Mouse (Mus musculus) lung, postnatal 0 days (tissue): ENCODE data around the gene Hrc.

Source experiments
- CTCF ChIP-seq: IDR thresholded peaks from 2 replicates; pipeline ENCODE4 v1.5.1; 2016; ENCODE audit warnings: antibody characterized with exemption, mild to moderate bottlenecking
- EP300 ChIP-seq: IDR thresholded peaks from 2 replicates; pipeline ENCODE4 v1.6.1; 2016; ENCODE audit warnings: antibody characterized with exemption, mild to moderate bottlenecking, control low read depth

DNA sequence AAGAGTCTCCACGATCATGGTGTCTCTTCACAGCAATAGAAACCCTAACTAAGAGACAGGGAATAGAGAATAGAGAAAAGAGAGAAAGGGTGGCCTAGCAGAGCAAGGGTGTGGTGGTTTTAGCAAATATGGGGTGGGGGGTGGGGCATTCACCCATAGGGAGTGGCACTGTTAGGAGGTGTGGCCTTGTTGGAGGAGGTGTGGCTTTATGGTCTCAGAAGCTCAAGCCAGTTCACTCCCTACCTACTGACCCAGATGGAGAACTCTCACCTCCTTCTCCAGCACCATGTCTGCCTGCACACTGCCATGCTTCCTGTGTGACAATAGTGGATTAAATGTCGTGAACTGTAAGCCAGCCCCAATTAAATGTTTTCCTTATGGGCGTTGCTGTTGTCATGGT is 37.5 kb upstream of the Hrc start:
- TF ChIP-seq CTCF, result no peak
- TF ChIP-seq EP300, result no peak
